8 mouse cellular contexts compared by ENCODE assay signal in the genomic region with DNA sequence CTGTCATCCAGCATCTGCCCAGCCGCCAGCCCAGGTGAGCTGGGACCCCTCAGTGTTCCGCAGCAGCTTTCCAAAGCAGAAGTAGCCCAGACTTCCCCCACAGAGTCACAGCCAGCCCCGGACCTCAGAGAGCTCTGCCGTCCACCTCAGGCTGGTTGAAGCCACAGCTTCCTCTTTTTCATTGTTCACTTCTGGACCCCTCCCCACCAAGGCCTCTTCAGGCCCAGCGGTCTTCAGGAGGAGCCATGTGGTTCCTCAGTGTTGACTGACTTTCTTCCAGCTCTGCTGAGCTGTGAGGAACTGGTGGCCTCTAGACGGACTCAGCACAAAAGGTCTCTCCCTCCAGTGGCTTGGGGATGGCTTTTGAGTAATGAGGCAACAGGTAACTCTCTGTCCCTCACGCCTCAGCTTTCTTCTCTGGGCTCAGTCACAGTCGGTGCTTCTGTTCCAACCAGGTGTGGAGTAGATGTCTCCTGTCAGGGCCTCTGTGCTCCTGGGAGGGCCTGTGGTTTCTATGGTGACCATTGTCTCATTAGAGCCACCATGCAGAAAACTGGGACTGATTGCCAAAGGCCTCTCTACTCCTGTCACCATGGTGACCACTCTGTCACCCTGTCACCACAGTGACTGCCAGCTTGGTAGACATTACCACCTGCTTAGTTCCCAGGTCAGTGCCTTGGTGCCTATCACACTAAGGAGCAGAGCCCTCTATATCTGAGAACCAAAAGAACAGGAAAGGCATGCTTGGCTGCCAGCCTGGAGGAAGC. TPM values are rescaled to one million over a fixed set of nuclear protein-coding genes. Genes with fewer than 3 reads are reported as not detected.
DNase-seq lines count a peak whose midpoint lies in the region; ATAC-seq lines count a peak whose summit lies in the region.

A gene (minus strand): TSS at position 496 of the 767 bp plus-strand sequence.

- 65% methylated on average over 8 of the region's 8 CpGs for WGBS in kidney, embryonic 16.5 days
- WGBS in hindbrain, embryonic 11.5 days, result 52% methylated on average over 8 of the region's 8 CpGs
- 57% methylated on average over 8 of the region's 8 CpGs for WGBS in midbrain, embryonic 12.5 days

- H3K9ac ChIP-seq in kidney, embryonic 16.5 days (replicated peaks; ENCODE audit: low read length), result no peak within 1 kb of the TSS
- H3K9ac ChIP-seq in hindbrain, embryonic 11.5 days (ENCODE audit: low read depth, low read length), result no peak within 1 kb of the TSS
- H3K9ac ChIP-seq in midbrain, embryonic 12.5 days (replicated peaks), result no peak within 1 kb of the TSS

- ATAC-seq in kidney, embryonic 16.5 days (ENCODE audit: low FRiP score, low TSS enrichment), result peak; percentile 69
- peak; percentile 75 for ATAC-seq in hindbrain, embryonic 11.5 days (ENCODE audit: low FRiP score)
- ATAC-seq in midbrain, embryonic 12.5 days (ENCODE audit: low FRiP score, low read depth), result peak; percentile 44; the same call in 1 of the 2 replicates

- no peak within 1 kb of the TSS for H3K4me2 ChIP-seq in kidney, embryonic 16.5 days (replicated peaks; ENCODE audit: low read depth, low read length)
- H3K4me2 ChIP-seq in hindbrain, embryonic 11.5 days (replicated peaks; ENCODE audit: low read depth, low read length), result no peak within 1 kb of the TSS
- H3K4me2 ChIP-seq in midbrain, embryonic 12.5 days (replicated peaks), result no peak within 1 kb of the TSS

- no peaks in the 10 kb centered on the region for H3K36me3 ChIP-seq in kidney, embryonic 16.5 days (ENCODE audit: insufficient read depth, low read length)
- H3K36me3 ChIP-seq in hindbrain, embryonic 11.5 days (ENCODE audit: control insufficient read depth, insufficient read depth, low read length), result no peaks in the 10 kb centered on the region
- H3K36me3 ChIP-seq in midbrain, embryonic 12.5 days, result no peaks in the 10 kb centered on the region

- H3K27ac ChIP-seq in kidney, embryonic 16.5 days (ENCODE audit: low read length), result no peak within 1 kb of the TSS
- H3K27ac ChIP-seq in hindbrain, embryonic 11.5 days (ENCODE audit: low read depth, low read length), result no peak within 1 kb of the TSS
- H3K27ac ChIP-seq in midbrain, embryonic 12.5 days (replicated peaks), result no peak within 1 kb of the TSS

- no peaks in the 10 kb centered on the region for H3K27me3 ChIP-seq in kidney, embryonic 16.5 days (ENCODE audit: insufficient read depth, low read length)
- no peaks in the 10 kb centered on the region for H3K27me3 ChIP-seq in hindbrain, embryonic 11.5 days (ENCODE audit: control insufficient read depth, insufficient read depth, low read length)
- no peaks in the 10 kb centered on the region for H3K27me3 ChIP-seq in midbrain, embryonic 12.5 days

- peaks cover 19% of the 10 kb centered on the region for H3K4me1 ChIP-seq in kidney, embryonic 16.5 days (ENCODE audit: insufficient read depth, low read length)
- no peaks in the 10 kb centered on the region for H3K4me1 ChIP-seq in hindbrain, embryonic 11.5 days (replicated peaks; ENCODE audit: control insufficient read depth, insufficient read depth, low read length)
- H3K4me1 ChIP-seq in midbrain, embryonic 12.5 days, result peaks cover 10% of the 10 kb centered on the region

- no peak within 1 kb of the TSS for H3K4me3 ChIP-seq in kidney, embryonic 16.5 days (ENCODE audit: low read length)
- no peak within 1 kb of the TSS for H3K4me3 ChIP-seq in hindbrain, embryonic 11.5 days (ENCODE audit: low read depth, low read length)
- H3K4me3 ChIP-seq in midbrain, embryonic 12.5 days, result no peak within 1 kb of the TSS

- H3K9me3 ChIP-seq in kidney, embryonic 16.5 days (ENCODE audit: low read length), result no peaks in the 10 kb centered on the region
- H3K9me3 ChIP-seq in hindbrain, embryonic 11.5 days (ENCODE audit: control insufficient read depth, low read length), result no peaks in the 10 kb centered on the region
- no peaks in the 10 kb centered on the region for H3K9me3 ChIP-seq in midbrain, embryonic 12.5 days

- no peak for DNase-seq in kidney, adult 18-20 months
- DNase-seq in R1 (ENCODE audit: low read depth, low spot score), result peak; percentile 55
- DNase-seq in hindbrain, embryonic 11.5 days (ENCODE audit: low spot score), result peak; percentile 48
- DNase-seq in right cerebral cortex, adult 18-20 months, result no peak
- no peak for DNase-seq in frontal cortex, postnatal 36 days (ENCODE audit: low spot score in 2 of 2)
- no peak for DNase-seq in ovary, postnatal 10 days (ENCODE audit: low spot score)

RNA-seq across cellular contexts. Expression of the gene that starts here (rescaled TPM):
- polyA plus RNA-seq in kidney, embryonic 16.5 days (2015; fragmentation: Nextera tagmentation; extraction: Ambion mirVana), result 1.7 and 2.0 TPM in 2 replicates
- 2.9 and 3.0 TPM in 2 replicates for polyA plus RNA-seq in hindbrain, embryonic 11.5 days (2014; fragmentation: Nextera tagmentation; extraction: Ambion mirVana)
- polyA plus RNA-seq in midbrain, embryonic 12.5 days (2016; fragmentation: Nextera tagmentation; extraction: Ambion mirVana), result 2.6 and 3.0 TPM in 2 replicates

Comparison
In these comparisons a context has a peak if more than half of its experiments do, and no peak if none do; other contexts are left out.
1. DNase-seq: peak in R1 (single experiment) and hindbrain, embryonic 11.5 days (single experiment); none in kidney, adult 18-20 months (single experiment), right cerebral cortex, adult 18-20 months (single experiment), frontal cortex, postnatal 36 days (0 of 2) and ovary, postnatal 10 days (single experiment).
2. Peak in every context shown above with its lines, with median percentiles within 50 percentile points of each other: ATAC-seq.